Comparison of ENCODE assay signal across 8 mouse cellular contexts in the genomic region with DNA sequence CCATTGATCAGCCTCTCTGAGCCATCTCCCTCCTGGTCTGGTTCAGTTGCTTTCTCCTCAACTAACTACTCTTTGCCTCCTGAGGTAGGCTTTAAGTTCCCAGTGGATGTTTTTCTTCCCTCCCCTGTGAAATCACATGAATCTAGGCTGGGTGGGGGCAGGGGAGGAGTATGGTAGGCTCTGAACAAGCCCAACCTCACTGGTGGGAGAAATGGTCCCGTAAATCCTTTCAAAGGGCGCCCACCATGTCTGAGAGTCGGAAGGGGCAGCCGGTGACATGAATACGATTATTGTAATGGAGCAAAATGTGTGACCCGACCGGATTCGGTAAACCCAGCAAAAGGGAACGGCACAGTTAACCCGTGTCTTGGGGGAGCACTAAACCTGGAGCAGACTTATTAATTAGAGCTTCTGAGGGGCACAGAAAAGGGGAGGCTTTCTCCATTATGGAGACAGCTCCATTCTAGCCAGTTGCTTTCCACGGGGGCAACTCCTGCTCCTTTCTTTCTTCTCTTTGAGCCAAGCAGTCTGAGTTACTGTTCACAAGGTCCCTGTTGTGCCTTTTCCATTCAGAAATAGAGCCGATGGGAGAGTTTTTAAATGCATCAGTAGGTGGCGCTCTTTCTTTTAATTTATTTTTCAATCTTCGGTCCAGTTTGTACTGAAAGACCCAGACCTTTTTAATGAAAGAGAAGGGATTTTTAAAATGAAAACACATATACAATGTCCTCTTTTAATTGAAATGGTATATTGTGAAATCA.
DNase-seq lines count a peak whose midpoint lies in the region; ATAC-seq and TF ChIP-seq lines count a peak whose summit lies in the region.

No protein-coding gene starts in this region.

- TF ChIP-seq CTCF in brain, embryonic 14.5 days (IDR thresholded peaks at IDR 0.05; ENCODE audit: borderline replicate concordance, extremely low read depth, insufficient read depth, insufficient read length) = peak; percentile 48; the same call in 1 of the 2 replicates
- peak; percentile 62 for TF ChIP-seq CTCF in forebrain, postnatal 0 days (IDR thresholded peaks at IDR 0.05; ENCODE audit: low read depth)
- peak; percentile 67 for TF ChIP-seq CTCF in lung, postnatal 0 days (IDR thresholded peaks at IDR 0.05)

- no peaks in the 10 kb centered on the region for H3K36me3 ChIP-seq in forebrain, postnatal 0 days (ENCODE audit: insufficient read depth)
- H3K36me3 ChIP-seq in kidney, embryonic 14.5 days (ENCODE audit: control insufficient read depth, insufficient read depth, low read length) = no peaks in the 10 kb centered on the region
- no peaks in the 10 kb centered on the region for H3K36me3 ChIP-seq in lung, postnatal 0 days (ENCODE audit: insufficient read depth, low read length)
- H3K36me3 ChIP-seq in stomach, embryonic 14.5 days (ENCODE audit: control insufficient read depth, insufficient read depth, low read length) = no peaks in the 10 kb centered on the region

- no peaks in the 10 kb centered on the region for H3K4me1 ChIP-seq in forebrain, postnatal 0 days (ENCODE audit: insufficient read depth)
- H3K4me1 ChIP-seq in kidney, embryonic 14.5 days (ENCODE audit: control insufficient read depth, insufficient read depth, low read length) = no peaks in the 10 kb centered on the region
- H3K4me1 ChIP-seq in lung, postnatal 0 days (ENCODE audit: insufficient read depth, low read depth, low read length) = no peaks in the 10 kb centered on the region
- H3K4me1 ChIP-seq in stomach, embryonic 14.5 days (ENCODE audit: control insufficient read depth, insufficient read depth, low read length) = 0 out of 2 replicates have a peak, but pooled peaks cover 9% of the 10 kb centered on the region

- H3K27me3 ChIP-seq in forebrain, postnatal 0 days (ENCODE audit: insufficient read depth, low read length) = peaks cover 3% of the 10 kb centered on the region; the same call in 1 of the 2 replicates
- no peaks in the 10 kb centered on the region for H3K27me3 ChIP-seq in kidney, embryonic 14.5 days (ENCODE audit: control insufficient read depth, insufficient read depth, low read length)
- H3K27me3 ChIP-seq in lung, postnatal 0 days (replicated peaks; ENCODE audit: insufficient read depth, low read length) = no peaks in the 10 kb centered on the region
- no peaks in the 10 kb centered on the region for H3K27me3 ChIP-seq in stomach, embryonic 14.5 days (ENCODE audit: control insufficient read depth, insufficient read depth, low read length)

- ATAC-seq in forebrain, postnatal 0 days = peak; percentile 88
- peak; percentile 68 for ATAC-seq in kidney, embryonic 14.5 days (ENCODE audit: low FRiP score, low TSS enrichment)
- no peak for ATAC-seq in lung, postnatal 0 days
- ATAC-seq in stomach, embryonic 14.5 days (ENCODE audit: insufficient number of reproducible peaks, insufficient read depth, low FRiP score, low read depth) = peak; percentile 56; the same call in 1 of the 2 replicates

- 35% methylated on average over 14 of the region's 14 CpGs for WGBS in forebrain, postnatal 0 days
- WGBS in kidney, embryonic 14.5 days = 34% methylated on average over 14 of the region's 14 CpGs
- WGBS in lung, postnatal 0 days = 46% methylated on average over 14 of the region's 14 CpGs
- 50% methylated on average over 14 of the region's 14 CpGs for WGBS in stomach, embryonic 14.5 days

- H3K9me3 ChIP-seq in forebrain, postnatal 0 days (ENCODE audit: low read length) = no peaks in the 10 kb centered on the region
- H3K9me3 ChIP-seq in kidney, embryonic 14.5 days (ENCODE audit: control insufficient read depth, low read length) = no peaks in the 10 kb centered on the region
- H3K9me3 ChIP-seq in lung, postnatal 0 days (ENCODE audit: low read length) = no peaks in the 10 kb centered on the region
- H3K9me3 ChIP-seq in stomach, embryonic 14.5 days (ENCODE audit: control insufficient read depth, low read depth, low read length) = no peaks in the 10 kb centered on the region

- no peak overlapping the region for H3K27ac ChIP-seq in forebrain, postnatal 0 days (ENCODE audit: low read depth, low read length)
- no peak overlapping the region for H3K27ac ChIP-seq in kidney, embryonic 14.5 days (ENCODE audit: low read depth, low read length)
- H3K27ac ChIP-seq in lung, postnatal 0 days (ENCODE audit: low read length) = no peak overlapping the region
- no peak overlapping the region for H3K27ac ChIP-seq in stomach, embryonic 14.5 days (ENCODE audit: low read length)

- no peak for TF ChIP-seq POLR2A in brain, embryonic 14.5 days (IDR thresholded peaks at IDR 0.05; ENCODE audit: borderline replicate concordance, extremely low read depth, insufficient read depth, insufficient read length, poor library complexity, severe bottlenecking)

- peak overlapping the region; percentile 15; the same call in 1 of the 2 replicates for H3K9ac ChIP-seq in forebrain, postnatal 0 days
- H3K9ac ChIP-seq in kidney, embryonic 14.5 days (ENCODE audit: low read depth, low read length) = 0 out of 2 replicates have a peak overlapping the region, but pooled peaks have one; percentile 0
- no peak overlapping the region for H3K9ac ChIP-seq in lung, postnatal 0 days (replicated peaks; ENCODE audit: low read depth)
- no peak overlapping the region for H3K9ac ChIP-seq in stomach, embryonic 14.5 days (replicated peaks; ENCODE audit: low read depth, low read length)

- peak overlapping the region; percentile 26 for H3K4me3 ChIP-seq in forebrain, postnatal 0 days (ENCODE audit: low read depth, low read length)
- H3K4me3 ChIP-seq in kidney, embryonic 14.5 days (ENCODE audit: low read length) = peak overlapping the region; percentile 20; the same call in 1 of the 2 replicates
- no peak overlapping the region for H3K4me3 ChIP-seq in lung, postnatal 0 days (ENCODE audit: low read depth, low read length)
- no peak overlapping the region for H3K4me3 ChIP-seq in stomach, embryonic 14.5 days (ENCODE audit: low read depth, low read length)

- no peak for TF ChIP-seq EP300 in lung, postnatal 0 days (IDR thresholded peaks at IDR 0.05)

- peak; percentile 7 for DNase-seq in adrenal gland, postnatal 14 days
- DNase-seq in adrenal gland, postnatal 4 days (ENCODE audit: low spot score in 2 of 2) = no peak
- peak; percentile 80 for DNase-seq in brain, embryonic 14.5 days (ENCODE audit: low read depth)
- DNase-seq in forebrain, postnatal 0 days = peak; percentile 79
- DNase-seq in lung, postnatal 0 days (ENCODE audit: low spot score) = peak; percentile 85
- DNase-seq in ovary, adult 18-20 months (ENCODE audit: low spot score) = no peak

- peak overlapping the region; percentile 48 for H3K4me2 ChIP-seq in forebrain, postnatal 0 days (ENCODE audit: low read depth)
- peak overlapping the region; percentile 37 for H3K4me2 ChIP-seq in kidney, embryonic 14.5 days (replicated peaks; ENCODE audit: low read depth, low read length)
- no peak overlapping the region for H3K4me2 ChIP-seq in lung, postnatal 0 days (replicated peaks; ENCODE audit: low read depth, low read length)
- no peak overlapping the region for H3K4me2 ChIP-seq in stomach, embryonic 14.5 days (replicated peaks; ENCODE audit: low read depth, low read length)

Comparison
In these comparisons a context has a peak if more than half of its experiments do, and no peak if none do; other contexts are left out.
1. DNase-seq: peak in adrenal gland, postnatal 14 days (single experiment), brain, embryonic 14.5 days (single experiment), forebrain, postnatal 0 days (single experiment) and lung, postnatal 0 days (single experiment); none in adrenal gland, postnatal 4 days (0 of 2) and ovary, adult 18-20 months (single experiment).
2. H3K4me2 ChIP-seq: peak in forebrain, postnatal 0 days (single experiment) and kidney, embryonic 14.5 days (single experiment); none in lung, postnatal 0 days (single experiment) and stomach, embryonic 14.5 days (single experiment).
3. H3K4me3 ChIP-seq: peak in forebrain, postnatal 0 days (single experiment) and kidney, embryonic 14.5 days (single experiment); none in lung, postnatal 0 days (single experiment) and stomach, embryonic 14.5 days (single experiment).
4. H3K9ac ChIP-seq: peak in forebrain, postnatal 0 days (single experiment) and kidney, embryonic 14.5 days (single experiment); none in lung, postnatal 0 days (single experiment) and stomach, embryonic 14.5 days (single experiment).
5. Peak in every context shown above with its lines, with median percentiles within 50 percentile points of each other: CTCF ChIP-seq.